Mouse (Mus musculus) G1E-ER4 (cell line): ENCODE measurements around the gene Zbtb14. TPM values are rescaled to one million over a fixed set of nuclear protein-coding genes. Genes with fewer than 3 reads are reported as not detected.

Experiments
- GATA1 ChIP-seq: IDR thresholded peaks from one replicate; pipeline ENCODE4 v1.8.0; 2012; ENCODE audit warnings: low read length, inconsistent platforms
- polyA plus RNA-seq: library from polyadenylated mRNA; stranded (reverse); fragments of >175 nt; gene quantifications from 2 replicates; pipeline ENCODE4 v1.2.3, GENCODE M21; 2012

Zbtb14 gene
- polyA plus RNA-seq, 1 experiment: 2.5 TPM

DNA sequence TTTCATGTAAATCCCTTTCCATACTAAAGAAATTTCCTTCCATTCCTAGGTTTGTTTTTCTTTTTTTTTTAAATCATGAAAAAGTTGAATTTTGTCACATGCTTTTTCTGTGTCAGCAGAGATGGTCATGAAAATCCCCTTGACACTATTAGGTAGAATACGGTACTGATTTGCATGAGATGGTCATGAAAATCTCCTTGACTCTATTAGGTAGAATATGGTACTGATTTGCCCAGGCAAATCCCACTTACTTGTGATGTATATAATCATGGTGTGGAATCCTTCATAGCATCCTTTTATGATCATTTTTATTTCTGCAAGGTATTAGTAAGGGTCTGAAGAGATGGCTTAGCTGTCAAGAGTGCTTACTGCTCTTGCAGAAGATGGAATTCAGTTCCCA, 38.7 kb downstream of the Zbtb14 start:
- TF ChIP-seq GATA1: no peak

DNA sequence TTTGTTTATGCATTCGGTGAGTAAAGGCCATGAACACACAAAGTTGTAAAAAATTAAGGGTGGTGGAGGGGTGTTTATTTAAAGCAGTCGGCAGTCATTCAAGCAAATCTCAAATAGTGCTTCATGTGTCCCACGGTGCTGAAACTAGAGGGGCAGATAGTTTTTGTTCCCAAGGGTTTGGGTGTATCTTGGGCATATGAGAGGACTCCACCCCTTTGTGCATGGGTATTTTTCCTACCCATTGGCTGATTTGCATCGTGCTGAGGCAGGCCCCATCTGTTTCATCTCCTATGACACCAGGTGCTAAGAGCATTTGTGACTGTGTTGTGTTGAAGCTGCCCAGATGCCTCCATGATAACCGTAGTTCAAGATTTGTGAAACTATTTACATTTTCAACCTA, 55.0 kb downstream of the Zbtb14 start:
- TF ChIP-seq GATA1: no peak

DNA sequence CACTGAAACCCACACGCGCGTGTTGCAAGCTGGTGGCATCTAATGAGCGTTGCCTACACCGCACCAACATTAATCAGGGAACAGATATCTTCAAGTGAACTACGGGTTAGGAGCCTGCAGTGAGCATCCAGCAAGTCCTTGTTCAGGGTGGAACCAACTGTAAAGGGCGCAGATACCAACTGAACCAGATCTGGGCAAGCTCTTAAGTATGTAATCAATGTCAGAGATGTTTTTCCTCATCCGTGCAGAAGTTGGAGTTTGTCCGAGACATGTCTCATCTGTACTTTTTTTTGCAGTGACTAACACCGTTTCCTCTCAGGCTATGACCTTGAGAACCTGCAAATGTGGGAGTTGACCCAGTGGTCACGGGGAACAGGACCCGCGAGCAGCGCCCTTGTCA, 55.6 kb downstream of the Zbtb14 start:
- no peak for TF ChIP-seq GATA1

DNA sequence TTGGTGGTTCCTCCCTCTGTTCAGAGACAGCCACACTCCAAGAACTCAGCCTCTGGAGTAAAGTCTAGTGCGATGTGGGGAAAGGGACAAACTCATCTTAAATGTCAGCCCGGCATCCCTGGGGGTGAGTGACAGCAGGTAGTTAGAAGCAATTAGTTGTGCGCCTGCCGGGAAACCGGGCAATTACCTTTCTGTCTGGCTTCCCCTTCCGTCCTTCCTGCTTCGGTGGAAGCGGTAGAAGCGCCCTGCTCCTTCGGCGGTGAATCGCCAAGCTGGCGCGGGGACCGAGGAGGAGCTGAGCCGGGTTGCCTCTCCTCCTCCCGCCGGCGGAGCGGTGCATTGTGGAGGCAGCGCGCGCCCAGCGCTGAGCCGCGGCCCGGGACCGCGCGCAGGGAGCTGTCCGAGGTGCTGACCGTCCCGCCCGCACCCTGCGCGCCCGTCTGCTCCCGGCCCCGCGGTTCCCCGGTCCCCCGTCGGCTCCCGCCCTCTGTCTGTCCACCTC, 56.2 kb downstream of the Zbtb14 start, which contains the start of gene Akain1:
TSS of gene Akain1 (plus strand) at position 337 of the 502 bp plus-strand sequence.
- no peak for TF ChIP-seq GATA1

DNA sequence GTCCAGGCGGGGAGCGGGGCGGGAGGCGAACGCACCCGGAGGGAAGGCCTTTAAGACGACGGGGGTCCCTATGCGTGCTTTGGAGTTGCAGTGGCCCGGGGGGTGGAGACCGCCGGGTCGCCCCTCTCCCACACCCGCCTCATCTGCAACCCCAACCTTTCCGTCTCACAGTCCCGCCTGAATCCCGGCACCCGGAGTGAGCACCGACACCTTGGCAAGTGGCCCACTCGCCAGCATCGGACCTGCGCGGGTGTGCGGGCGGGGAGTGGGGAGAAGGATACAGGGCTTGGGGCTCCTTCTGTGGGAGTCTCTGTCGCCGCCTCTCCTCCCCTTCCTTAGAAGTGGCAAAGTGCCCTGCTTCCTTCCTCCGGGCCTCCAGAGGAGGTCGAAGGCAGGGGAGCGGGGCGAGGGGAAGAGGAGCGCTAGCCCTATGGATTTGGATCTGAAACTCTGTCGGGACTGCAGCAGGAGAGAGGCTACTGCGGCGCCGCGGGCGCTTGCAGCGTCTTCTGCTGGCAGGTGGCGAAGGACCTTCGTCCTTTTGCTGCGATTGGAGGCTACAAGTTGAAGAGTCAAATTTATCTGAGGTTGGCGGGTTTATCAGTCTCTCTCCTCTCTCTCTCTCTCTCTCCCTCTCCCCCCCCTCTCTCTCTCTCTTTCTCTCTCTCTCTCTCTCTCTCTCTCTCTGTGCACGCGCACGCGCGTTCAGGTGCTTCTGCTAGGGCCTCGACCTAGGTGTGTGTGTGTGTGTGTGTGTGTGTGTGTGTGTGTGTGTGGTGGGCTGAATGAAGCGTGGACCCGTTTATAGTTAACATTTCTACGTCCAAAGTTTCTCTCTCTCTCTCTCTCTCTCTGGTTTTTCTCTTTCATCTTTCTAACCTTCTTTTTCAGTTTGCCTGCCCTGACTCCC, 57.0 kb downstream of the Zbtb14 start:
- no peak for TF ChIP-seq GATA1

Other genes starting within 250 kb of the Zbtb14 start
- gene Akain1, start 56.3 kb downstream of the Zbtb14 start, polyA plus RNA-seq: not detected in 2 replicates